Mouse (Mus musculus): ENCODE data around the gene Hhat. TPM values are rescaled to one million over a fixed set of nuclear protein-coding genes. Genes with fewer than 3 reads are reported as not detected.

Gene Hhat
- total RNA-seq, 2 experiments from 2014 or later = 2.7 to 4.8 TPM

DNA sequence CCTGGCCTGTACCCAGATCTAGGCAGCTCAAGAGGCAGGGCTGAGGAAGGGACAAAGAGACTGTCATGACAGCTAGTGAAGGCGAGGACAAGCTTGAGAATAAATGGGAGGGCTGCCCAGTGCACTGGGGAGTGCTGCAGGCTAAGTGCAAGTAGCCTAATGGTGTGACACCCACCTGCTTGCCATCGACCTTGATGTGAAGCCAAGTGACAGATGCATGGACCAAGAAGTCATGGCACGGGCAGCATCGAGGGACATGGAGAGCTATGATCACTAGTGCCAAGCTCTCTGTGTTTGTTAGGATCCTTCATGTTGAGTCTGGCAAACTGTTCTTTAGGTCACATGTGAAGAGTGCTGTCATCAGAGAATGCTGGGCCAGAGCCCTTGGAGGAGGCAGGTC, 267.4 kb downstream of the Hhat start:
- DNase-seq (ENCODE audit: low spot score in 2 of 2) = no peak

DNA sequence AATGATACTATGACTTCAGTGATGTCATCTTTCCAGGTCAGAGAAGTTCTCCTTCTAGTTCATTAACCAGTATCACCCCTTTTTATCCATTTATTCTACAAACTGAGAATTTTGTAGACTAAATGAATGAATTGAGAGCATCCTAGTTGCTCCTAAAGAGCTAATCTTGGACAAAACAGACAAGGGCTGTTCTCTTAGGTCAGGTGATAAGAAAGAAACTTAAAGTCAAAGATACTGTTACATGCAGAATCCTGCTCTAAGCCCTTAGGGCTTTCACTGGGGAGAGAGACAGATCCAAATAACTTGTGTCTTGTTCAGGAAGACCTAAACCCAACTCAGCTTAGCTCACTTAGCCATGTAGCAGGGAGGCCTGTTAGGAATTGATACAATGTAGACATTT, 268.2 kb downstream of the Hhat start:
- DNase-seq (ENCODE audit: low spot score in 2 of 2) = no peak

GRCm38 (mm10) chr1:192502016-192502415, 269.0 kb downstream of the Hhat start:
- peak in 1 of 2 experiments; percentile 10 for DNase-seq (ENCODE audit: low spot score in 2 of 2)

DNA sequence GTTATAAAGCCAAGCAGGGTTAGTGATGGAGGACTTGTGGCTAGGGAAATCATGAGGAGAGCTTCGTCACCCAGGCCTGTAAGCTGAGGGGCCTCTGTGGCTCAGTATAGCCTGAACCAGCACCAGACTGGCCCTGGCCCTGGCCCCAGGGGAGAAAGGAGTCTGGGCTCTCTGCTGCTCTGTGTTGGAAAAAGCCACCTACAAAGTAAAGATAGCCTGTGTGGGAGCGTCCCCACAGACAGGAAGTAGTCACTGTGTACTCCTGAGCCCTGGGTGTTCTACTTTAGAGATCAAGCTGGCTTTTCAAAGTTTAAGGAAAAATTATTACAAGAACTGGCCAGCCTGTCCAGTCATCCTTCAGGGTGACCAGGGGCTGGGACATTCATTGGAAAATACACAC, 273.5 kb downstream of the Hhat start:
- DNase-seq (ENCODE audit: low spot score in 2 of 2) = no peak

DNA sequence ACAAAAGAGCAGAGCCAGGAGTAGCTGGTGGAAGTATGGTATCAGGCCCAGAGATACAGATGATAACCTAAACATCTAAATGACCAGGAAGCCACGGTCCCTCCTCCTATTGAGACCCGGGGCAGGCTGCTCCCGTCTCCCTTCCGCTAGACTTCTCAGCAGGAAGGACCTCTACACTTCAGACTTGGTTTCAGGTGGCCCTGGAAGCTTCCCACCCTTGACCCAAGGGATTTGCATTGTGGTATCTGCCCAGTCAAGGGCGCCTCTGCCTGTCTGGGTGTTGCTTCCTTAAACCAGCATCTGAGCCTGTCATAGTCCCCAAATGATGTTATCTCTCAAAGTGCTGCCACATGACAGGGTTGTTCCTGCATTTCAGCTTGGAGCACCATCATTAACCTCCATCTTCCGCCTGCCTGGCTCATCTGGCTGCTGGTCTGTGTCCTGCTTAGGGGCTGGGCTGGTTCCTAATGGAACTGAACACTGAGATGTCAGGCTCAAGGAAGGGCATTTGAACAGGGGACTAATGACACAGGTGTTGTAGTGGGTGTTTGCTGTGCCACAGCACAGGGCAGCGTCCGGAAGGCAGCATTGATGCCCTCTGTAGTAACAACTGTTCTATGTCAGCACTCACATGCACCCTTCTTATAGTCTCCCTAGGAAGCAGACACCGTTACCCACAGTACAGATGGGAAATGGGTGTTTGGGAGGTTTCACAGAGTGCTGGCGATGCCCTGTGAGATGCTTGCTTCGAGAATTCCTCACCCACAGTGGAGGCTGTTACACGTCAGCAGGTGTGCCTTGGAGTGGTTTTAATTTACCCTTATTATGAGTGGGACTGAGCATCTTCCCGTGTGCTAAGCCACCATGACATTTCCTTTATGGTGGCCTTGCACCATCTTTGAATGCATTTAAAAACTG, 280.9 kb downstream of the Hhat start:
- DNase-seq (ENCODE audit: low spot score in 2 of 2) = no peak

- no peak for DNase-seq (ENCODE audit: low spot score in 2 of 2)
Observed at GRCm38 (mm10) chr1:192487571-192487970, 283.5 kb downstream of the Hhat start.

DNA sequence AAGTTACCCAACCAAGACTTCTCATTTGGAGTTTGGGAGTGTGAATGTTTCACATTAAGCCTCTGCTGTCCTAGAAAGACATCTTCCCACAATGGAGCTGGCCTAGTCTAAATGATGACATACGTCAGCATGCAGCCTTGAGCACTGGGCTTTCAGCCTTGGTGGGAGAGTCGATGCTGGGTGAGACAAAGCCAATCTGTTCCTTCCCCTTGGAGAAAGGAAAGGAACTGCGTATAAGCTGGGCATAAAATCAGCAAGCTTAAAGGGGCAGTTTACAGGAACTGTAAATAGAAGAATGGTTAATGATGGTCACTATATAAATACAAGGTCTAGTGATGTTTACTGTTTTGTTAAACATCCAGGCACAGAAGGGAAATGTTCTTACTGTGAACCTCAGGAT, 286.0 kb downstream of the Hhat start:
- no peak for DNase-seq (ENCODE audit: low spot score in 2 of 2)

GRCm38 (mm10) chr1:192481446-192481845, 289.6 kb downstream of the Hhat start:
- no peak for DNase-seq (ENCODE audit: low spot score in 2 of 2)

- DNase-seq (ENCODE audit: low spot score in 2 of 2) = no peak
Observed at GRCm38 (mm10) chr1:192480072-192480784, 290.8 kb downstream of the Hhat start.

DNA sequence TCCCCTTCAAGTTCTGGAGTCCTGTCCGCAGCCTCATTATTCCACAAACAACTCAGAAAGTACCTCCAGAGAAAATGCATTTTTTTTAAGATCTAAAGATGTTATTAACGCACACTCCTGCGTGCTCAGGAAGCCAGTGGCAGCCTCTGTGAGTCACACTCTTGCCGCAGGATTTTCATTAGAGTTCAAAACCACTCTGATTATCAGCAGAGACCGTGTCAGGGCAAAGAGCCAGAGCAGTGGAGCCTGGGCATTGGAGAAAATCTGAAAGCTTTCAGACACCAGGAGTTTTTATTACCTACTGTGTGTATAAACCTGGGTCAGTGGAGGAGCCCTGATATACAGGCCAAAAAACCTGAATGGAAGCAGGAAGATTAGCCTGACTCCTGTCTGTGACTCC, 292.8 kb downstream of the Hhat start:
- no peak for DNase-seq (ENCODE audit: low spot score in 2 of 2)

GRCm38 (mm10) chr1:192477556-192477955, 293.5 kb downstream of the Hhat start:
- DNase-seq (ENCODE audit: low spot score in 2 of 2) = no peak

DNA sequence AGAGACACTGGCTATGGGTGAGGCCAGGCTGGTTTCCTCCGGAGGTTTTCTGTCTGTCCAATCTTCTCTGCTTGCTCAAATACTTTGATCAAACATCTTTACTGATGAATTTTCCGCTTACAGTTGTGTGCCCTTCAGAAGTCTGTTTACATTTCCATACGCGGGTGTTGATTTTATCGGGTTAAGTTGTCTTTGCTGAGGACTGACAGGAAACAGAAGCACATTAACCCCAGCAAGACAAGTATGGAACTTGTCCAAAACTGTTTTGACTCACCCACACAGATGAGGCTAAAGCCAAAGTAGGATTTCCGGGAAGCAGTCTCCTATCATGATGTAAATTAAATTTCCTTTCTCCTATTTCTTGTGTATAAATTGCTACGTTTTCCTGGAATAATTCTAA, 294.3 kb downstream of the Hhat start:
- no peak for DNase-seq (ENCODE audit: low spot score in 2 of 2)

- DNase-seq (ENCODE audit: low spot score in 2 of 2) = no peak
Observed at GRCm38 (mm10) chr1:192473134-192473533, 297.9 kb downstream of the Hhat start.

- no peak for DNase-seq (ENCODE audit: low spot score in 2 of 2)
Observed at GRCm38 (mm10) chr1:192472366-192472765, 298.7 kb downstream of the Hhat start.

- DNase-seq (ENCODE audit: low spot score in 2 of 2) = no peak
Observed at GRCm38 (mm10) chr1:192463732-192464131, 307.3 kb downstream of the Hhat start.

DNA sequence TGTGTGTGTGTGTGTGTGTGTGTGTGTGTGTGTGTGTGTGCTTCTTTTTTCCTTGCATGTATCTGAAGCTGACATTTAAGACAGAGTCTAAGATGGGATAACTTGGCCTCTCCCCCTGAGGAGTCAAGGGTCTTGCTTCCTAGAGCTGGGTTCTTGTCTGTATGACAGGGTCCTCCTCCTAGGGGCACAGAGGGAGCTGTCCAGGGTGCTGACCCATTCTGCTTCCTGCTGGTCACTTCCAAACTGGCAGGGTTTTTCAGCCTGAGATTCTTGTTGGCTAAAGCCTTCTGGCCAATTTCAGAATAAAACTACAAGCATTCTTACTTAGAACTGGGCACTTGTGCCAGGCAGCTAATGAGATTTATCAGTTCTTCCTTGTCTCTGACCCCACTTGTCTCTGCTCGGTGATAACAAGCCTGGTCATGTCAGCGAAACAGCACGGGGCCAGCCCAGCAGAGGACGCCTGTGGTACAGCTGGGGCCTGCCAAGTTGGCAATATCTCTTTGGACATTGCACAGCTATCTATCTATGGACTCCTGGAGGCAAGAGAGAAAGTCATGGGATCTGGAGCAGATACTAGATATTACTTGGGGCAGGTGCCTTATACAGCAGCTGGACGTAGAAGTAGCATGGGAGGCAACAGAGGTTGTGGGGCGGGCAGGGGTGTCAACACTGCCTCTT, 313.4 kb downstream of the Hhat start:
- no peak for DNase-seq (ENCODE audit: low spot score in 2 of 2)

DNA sequence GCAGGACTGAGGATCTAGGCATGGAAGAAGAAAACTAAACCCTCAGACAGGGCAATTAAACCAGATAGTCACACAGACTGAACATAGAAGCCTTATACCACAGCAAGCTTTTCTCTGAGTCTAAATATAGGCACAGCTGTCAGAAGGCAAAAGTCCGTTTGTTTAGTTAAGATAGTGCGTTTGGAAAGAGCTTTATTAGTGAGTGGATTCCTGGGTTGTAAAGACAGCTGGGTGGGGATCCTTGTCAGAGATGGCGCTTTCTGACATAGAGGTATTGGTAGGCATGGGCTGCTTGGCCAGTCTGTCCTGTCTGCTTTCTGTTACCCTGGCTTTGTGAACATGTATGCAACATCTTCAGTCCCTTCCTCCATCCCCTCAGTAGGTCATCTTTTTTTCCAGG, 314.0 kb downstream of the Hhat start:
- no peak for DNase-seq (ENCODE audit: low spot score in 2 of 2)

- no peak for DNase-seq (ENCODE audit: low spot score in 2 of 2)
Observed at GRCm38 (mm10) chr1:192454981-192455380, 316.0 kb downstream of the Hhat start.

DNA sequence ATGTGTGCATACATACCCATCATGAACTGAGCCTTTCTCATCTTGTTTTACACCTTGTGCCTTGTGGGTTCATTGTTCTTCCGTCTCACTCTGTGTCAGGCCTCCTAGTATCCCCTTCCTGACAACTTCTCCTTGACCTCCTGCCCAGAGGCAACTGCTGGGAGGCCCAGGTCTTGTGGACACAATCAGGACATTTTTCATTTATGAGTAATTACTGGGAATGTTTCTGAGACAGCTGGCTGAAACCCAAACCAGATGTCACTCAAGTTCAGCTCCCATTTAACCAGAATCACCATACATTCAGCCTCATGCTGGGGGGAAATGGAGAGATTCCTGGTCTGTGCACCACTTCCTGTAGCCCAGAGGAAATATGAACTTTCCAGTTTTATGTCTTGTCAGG, 316.5 kb downstream of the Hhat start:
- DNase-seq (ENCODE audit: low spot score in 2 of 2) = no peak

DNA sequence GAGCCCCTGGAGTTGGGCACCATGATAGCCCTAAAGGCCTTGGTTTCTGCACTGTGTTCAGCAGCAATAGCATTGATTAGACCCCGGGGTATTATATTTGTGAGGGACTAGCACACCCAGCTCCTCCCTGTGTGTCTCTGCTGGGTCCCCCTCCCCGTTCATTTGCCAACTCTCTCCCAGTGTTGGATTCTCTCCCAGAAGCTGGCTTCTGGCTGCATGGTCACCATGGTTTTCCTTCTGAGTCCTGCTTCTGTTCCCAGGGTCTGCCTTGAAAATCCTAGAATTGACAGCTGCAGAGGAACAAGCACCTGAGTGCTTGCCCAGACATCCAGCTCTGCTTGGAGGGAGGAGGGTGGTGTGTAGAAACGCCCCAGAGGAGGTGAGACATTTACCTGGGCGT, 319.3 kb downstream of the Hhat start:
- no peak for DNase-seq (ENCODE audit: low spot score in 2 of 2)

DNA sequence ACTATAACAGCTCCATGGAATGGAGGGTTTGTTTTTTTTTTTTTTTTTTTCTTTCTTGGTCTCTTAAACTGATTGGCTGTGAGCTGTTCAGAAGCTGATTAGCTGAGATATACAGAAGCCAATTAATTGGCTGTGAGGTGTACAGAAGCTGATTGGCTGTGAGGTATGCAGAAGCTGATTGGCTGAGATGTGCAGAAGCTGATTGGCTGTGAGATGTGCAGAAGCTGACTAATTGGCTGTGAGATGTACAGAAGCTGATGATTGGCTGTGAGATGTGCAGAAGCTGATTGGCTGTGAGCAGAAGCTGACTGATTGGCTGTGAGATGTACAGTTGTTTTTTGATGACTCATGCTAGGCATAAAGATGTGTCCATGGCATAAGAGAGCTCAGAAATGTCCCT, 320.6 kb downstream of the Hhat start:
- DNase-seq (ENCODE audit: low spot score in 2 of 2) = no peak
